Mouse (Mus musculus) MN1 (cell line): ENCODE measurements around the gene Osbpl2.

Source experiments
- DNase-seq: peaks from one replicate; pipeline ENCODE4 v3.0.0-alpha.2; 2016; ENCODE audit warnings: low spot score

Osbpl2 gene

GRCm38 (mm10) chr2:180154796-180155195 lies 35.7 kb downstream of the Osbpl2 start:
- DNase-seq: peak; percentile 71

- no peak for DNase-seq
Measured at GRCm38 (mm10) chr2:180158627-180159026, 39.5 kb downstream of the Osbpl2 start.

DNA sequence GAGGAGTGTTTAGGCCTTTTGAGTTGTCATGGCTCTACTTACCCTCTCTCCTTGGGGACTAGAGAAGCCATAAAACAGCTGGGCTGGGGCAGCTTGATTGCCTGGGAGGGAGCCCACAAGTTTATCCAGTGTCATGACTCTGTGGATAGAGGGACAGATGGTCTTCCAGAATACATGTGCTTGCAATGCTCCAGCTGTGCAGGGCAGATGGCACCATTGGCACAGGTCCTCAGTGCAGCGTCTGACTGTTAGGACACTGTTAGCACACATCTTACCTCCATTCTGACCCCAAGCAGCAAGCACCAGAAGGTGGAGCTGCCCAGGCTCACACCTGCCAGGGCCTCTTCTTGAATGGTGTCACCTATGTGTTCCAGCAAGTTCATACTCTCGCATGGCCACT lies 46.7 kb downstream of the Osbpl2 start:
- no peak for DNase-seq

GRCm38 (mm10) chr2:180166869-180167268 lies 47.8 kb downstream of the Osbpl2 start:
- no peak for DNase-seq

- DNase-seq: no peak
Measured at GRCm38 (mm10) chr2:180170151-180170805, 51.2 kb downstream of the Osbpl2 start.

GRCm38 (mm10) chr2:180170806-180171521 lies 51.9 kb downstream of the Osbpl2 start, which contains the start of gene Adrm1:
Gene Adrm1, plus strand, starts transcription at chr2:180171485.
- peak; percentile 99 for DNase-seq

DNA sequence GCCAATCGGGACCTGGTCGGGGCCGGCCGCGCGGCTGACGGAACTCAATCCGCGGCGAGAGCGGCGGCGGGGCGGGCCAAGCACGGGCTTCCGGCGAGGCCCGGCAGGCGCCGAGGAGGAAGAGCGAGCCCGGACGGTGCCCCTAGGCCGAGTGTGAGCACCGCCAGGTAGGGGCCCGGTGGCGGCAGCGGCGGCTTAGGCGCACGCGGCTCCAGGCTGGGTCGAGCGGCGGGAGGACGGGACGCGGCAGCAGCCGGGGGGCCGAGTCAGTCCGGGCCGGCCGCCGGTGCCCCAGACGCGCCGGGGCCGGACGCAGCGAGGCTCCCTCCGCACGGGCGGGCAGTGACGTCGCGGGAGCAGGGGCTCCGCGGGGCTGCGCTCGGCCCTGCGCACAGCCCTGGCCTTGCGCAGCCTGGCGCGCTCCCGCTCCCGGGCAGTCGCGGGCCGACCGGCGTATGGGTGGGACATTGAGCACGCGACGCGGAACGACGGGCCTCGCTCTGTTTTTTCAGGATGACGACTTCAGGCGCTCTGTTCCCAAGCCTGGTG lies 52.5 kb downstream of the Osbpl2 start:
- DNase-seq: peak; percentile 74

- DNase-seq: peak; percentile 28
Measured at GRCm38 (mm10) chr2:180172152-180172551, 53.0 kb downstream of the Osbpl2 start.

DNA sequence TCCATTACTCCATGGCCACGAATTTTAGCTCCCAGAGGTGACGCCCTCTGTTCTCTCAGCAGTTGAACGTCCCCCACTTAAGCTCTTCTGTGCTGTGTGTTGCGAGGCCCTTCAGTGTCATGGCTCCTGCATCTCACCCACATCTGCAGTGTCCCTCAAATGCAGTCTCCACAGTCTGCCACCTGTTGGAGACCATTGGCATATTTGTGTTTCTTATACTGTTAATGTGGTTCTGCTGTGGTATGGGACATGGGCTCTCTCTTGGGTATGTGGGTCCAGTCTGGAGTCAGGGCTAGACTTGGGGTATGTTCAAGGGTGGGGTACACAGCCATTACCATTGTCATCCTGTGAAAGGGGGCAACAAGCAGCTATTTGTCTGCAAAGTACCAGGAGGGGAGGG lies 54.1 kb downstream of the Osbpl2 start:
- peak; percentile 73 for DNase-seq

GRCm38 (mm10) chr2:180173711-180174110 lies 54.6 kb downstream of the Osbpl2 start:
- DNase-seq: peak; percentile 57

GRCm38 (mm10) chr2:180174121-180174520 lies 55.0 kb downstream of the Osbpl2 start:
- peak; percentile 35 for DNase-seq

DNA sequence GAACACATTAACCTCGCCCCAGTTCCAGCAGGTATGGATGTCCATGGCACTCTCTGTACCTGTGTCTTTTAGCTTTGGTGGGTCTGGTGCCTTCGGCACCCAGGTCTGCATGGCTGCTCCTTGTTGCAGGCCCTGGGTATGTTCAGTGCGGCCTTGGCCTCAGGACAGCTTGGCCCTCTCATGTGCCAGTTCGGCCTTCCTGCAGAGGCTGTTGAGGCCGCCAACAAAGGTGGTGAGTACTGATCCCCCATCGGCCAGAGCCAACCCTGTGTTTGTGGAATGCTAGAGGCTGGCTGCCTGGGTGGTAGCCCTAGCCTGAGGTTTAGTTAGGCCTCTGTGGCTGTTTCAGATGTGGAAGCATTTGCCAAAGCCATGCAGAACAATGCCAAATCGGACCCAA lies 56.6 kb downstream of the Osbpl2 start:
- no peak for DNase-seq

DNA sequence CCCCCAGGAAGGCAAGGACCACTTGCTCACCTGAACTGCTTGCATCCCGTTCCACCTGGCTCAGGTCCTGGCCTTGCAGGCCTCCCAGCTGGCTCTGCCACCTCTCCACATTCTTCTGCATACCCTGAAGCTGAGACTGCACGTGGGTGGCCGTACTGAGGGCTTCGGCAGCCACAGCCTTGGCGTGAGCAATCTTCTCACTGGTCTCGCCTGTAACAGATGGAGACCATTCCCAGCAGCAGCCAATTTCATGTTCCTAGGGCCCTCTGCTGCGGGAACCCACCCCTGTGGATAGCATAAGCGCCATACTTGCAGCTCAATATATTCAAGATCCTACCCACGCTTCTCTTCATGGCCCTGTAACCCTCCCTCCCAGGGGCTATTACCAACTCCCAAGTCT lies 62.4 kb downstream of the Osbpl2 start:
- DNase-seq: no peak

- no peak for DNase-seq
Measured at GRCm38 (mm10) chr2:180184011-180184751, 65.1 kb downstream of the Osbpl2 start.

DNA sequence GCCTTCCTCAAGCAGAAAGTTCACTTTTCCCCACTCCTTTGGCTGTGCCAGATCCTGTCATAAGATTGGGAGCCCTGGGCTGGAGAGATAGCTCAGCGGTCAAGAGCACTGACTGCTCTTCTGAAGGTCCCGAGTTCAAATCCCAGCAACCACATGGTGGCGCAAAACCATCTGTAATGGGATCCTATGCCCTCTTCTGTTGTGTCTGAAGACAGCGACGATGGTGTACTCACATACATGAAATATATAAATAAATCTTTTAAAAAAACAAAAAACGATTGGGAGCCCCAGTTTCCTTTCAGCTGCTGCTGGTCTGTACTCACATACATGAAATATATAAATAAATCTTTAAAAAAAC lies 65.6 kb downstream of the Osbpl2 start:
- no peak for DNase-seq

DNA sequence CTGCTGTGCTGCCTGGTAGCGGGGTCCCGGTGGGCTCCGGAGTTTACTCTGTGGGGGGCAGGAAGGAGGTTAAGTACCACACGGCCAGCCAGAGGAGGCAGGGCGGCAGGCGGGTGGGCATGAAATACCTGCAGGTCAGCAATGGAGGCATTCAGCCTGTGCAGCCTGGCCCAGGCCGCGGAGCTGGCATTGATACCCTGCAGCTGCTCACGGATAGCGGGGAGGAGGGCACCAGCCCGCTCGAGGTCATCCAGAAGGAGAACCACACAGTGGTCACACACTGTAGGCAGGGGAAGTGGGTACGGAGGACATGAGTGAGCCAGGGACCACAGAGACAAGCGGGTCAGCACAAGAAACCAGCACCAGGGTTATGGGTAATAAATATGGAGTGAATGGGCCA lies 66.6 kb downstream of the Osbpl2 start:
- no peak for DNase-seq

DNA sequence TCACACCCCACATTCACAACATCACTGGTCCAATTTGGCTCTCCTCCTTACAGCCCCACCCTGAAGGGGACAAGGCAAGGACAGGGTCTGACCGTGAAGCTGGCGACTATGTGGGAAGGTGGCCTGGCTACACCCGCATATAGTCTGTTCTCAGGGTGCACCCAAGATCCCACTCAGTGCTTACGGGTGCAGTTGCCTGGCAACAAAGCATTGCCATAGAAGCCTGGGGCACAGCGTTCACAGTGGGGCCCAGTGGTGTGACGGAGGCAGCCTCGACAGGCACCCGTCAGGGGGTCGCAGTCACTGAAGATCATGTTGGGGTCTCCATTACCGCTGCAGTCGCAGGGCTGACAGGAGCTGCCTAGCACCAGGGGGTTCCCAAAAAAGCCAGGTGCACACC lies 68.3 kb downstream of the Osbpl2 start:
- DNase-seq: no peak

DNA sequence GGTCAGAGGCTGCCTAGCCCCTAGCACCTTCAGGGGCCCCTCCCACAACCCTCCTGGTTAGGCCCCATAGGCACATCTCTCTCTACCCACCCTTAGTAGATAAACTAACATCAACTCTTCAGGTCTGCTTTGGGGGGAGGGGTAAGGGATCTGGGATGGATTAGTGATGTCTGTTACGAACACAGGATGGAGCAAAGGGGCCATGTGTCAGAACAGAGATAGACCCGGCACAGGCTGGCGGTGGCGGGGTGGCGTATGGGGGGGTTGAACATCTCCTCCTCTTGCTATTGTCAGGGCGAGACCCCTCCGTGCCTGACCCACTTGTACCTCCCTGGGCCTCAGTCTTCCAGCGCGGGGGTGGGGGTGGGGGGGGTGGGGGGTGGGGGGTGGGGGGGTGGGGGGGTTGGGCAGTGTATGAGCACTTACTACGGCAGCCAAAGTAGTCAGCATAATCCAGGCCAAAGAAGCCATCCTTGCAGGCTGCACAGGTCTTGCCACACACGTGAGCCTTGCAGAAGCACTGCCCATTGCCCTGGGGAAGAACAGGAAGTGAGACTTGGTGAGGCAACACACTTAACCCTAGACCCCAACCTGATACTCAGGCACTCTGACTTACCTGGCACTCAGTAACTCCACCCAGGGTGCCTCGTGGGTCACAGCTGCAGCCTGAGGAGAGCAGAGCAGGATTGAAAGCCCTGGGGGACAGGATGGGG lies 77.7 kb downstream of the Osbpl2 start:
- peak; percentile 51 for DNase-seq

DNA sequence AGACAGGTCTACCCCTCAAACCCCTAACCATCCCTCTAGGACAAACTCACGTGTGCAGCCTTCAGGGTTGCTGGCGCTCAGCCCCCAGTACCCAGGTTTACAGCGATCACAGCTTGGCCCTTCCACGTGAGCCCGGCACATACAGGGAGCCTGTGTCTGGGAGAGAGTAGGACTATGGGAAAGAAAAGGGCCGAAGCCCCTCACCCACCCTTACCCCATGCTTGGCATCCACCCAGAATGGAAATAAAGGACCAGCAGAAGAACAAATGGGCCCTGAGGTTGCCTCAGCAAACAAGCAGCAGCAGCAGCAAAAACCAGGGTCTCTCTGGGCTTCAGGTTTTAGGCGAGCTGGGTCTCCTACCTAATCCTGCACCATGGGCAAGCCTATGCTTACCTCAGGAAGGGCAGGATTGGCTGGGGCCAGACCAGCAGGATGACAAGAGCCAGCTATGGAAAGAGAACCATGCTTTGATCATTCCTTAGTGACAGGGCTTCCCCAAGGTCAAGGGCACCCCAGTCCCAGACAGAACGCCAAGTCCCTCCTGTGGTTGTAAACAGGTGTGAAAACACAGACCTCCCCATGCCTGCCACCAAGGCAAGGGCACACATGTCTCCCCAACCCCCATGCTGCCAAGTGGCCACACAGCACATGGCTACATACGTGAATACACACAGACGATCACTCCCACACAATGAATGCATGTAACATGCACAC lies 78.4 kb downstream of the Osbpl2 start:
- DNase-seq: no peak

GRCm38 (mm10) chr2:180198782-180199181 lies 79.7 kb downstream of the Osbpl2 start:
- DNase-seq: no peak

DNA sequence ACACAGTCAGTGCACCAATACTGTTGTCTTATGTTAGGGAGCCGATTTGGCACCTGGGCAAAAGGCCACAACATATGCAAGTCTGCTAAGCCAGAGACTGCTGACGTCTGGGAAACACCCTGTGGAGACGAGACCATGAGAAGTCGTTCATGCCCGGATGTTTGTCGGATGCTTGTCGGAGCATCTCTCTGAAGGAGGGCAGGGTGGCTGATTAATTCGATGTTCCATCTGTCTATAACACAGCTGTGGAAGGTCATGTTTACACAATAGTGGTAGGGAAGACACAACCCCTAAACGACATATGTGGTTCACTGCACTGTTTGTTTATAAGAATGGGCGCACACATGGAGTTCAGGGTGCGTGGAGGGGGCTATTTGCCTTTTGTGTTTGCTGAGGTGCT lies 81.6 kb downstream of the Osbpl2 start:
- DNase-seq: no peak
